Mouse (Mus musculus): ENCODE measurements around the gene Ppp1r13l.

Gene Ppp1r13l

GRCm38 (mm10) chr7:19337122-19337521 is 22.4 kb upstream of the Ppp1r13l start:
- in situ Hi-C loops (cut with MboI, MseI) = no loop called here

DNA sequence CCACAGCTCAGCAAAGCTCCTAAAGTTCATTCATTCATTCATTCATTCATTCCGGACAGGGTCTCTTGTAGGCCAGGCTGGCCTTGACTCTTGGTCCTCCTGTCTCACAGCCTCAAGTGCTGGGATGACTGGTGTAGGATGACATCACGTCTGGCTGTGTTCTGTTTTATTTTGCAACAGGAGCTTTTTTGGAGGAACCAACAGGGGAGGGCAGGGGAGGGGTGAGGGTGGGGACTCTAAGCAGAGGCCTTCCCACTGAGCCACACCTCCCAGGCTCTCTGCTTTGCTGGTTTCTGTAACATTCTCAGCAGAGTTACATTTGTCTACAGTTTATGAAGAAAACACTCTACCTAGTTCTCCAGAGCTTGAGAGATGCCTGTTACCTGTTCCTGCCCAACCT is 21.5 kb upstream of the Ppp1r13l start:
- in situ Hi-C loops (cut with MboI, MseI) = no loop called here

DNA sequence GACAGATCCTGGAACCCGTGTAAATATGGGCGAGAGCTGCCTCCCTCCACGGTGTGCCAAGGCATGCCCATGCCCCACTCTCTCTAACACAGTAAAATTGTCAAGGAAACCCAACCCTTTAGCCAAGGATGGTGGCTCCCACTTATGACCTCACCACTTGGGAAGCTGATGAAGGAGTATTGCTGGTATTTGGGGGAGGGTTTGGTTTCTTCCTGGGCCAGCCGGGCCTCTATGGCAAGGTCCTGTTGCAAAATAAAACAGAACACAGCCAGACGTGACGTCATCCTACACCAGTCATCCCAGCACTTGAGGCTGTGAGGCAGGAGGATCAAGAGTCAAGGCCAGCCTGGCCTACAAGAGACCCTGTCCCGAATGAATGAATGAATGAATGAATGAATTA is 21.0 kb upstream of the Ppp1r13l start:
- in situ Hi-C loops (cut with MboI, MseI) = no loop called here

- in situ Hi-C loops (cut with MboI, MseI) = loop anchor here (5.0 kb wide), 1 partner anchor 34 kb away; no protein-coding TSS in a partner anchor
Measured at GRCm38 (mm10) chr7:19341250-19341649, 18.3 kb upstream of the Ppp1r13l start.

DNA sequence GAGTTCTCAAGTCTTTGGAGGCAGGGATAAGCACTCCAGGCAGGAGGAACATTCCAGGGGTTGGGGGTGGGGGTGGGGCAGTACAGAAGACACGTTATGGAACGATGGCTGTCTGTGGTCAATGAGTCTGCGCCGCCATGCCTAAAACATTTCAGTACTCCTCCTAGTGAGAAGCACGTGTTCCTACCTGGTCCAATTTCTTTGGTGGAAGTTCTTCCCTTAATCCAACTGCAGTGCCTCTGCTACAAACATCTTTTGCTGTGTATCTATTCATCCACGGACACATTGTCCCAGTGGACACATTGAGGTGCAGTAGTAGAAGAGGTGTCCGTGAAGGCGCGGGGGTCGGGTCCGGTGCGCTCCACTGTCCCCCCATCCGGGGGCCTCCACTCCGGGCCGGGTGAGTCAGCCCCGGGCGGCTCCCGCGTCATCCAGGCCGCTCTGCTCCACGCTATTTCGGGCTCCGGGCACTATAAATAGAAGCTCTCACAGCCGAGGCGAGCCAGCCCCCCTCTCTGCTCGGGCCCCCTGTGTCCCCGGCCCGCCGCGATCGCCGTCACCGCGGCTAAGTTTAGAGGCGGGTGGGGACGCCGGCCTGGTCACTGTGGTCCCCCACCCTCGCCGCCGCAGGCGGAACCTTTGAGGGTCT is 17.7 kb upstream of the Ppp1r13l start:
- in situ Hi-C loops (cut with MboI, MseI) = loop anchor here (5.0 kb wide), 1 partner anchor 35 kb away; no protein-coding TSS in a partner anchor

DNA sequence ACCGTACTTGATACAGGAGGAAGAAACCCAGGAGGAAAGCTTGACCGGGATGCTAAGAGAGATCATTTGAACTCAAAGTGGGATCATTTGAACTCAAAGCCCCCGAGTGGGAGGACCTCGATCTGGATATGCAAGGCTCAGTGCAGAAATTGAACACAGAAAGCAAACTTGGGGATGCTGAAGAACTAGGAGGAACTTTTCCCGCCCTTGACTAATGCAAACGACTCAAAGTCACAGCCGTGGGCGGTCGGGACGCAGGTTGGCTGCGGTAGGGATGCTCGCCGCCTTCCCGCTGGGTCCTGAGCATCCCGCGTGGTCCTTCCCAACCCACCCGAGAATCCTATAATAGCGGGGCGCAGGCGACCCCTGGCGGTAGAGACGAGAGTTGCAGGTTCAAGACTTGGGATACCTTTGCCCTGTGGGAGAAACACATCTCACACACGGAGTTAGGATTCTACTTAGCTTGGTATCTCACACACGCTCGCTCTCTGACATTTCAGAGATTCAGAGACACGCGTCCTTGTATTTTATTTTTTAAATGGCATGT is 17.0 kb upstream of the Ppp1r13l start:
- in situ Hi-C loops (cut with MboI, MseI) = loop anchor here (5.0 kb wide), 1 partner anchor 35 kb away; no protein-coding TSS in a partner anchor

DNA sequence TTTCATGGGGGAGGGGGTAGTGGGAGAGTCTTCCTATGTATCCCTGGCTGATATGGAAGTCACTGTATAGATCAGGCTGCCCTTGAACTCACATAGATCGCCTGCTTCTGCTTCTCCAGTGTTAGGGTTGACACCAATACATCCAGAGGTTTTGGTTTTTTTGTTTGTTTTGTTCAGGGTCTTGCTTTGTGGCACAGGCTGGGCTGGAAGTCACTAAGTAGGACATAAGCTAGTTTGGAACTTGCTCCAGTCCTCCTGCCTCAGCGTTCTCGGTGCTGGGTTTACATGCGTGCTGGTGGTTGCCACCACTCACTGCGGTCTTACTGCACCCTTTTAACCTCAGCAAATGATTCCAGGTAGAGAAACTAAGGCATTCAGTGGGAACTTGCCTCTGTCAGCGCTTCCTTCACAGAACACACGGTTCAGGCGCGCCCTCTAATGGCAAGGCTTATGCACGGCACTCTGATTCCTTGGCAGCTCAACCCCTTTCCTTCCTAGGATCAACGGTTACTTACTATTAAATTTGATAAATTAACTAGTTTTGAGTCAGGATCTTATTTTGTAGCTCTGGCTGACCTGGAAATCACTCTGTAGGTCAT is 16.2 kb upstream of the Ppp1r13l start:
- in situ Hi-C loops (cut with MboI, MseI) = loop anchor here (5.0 kb wide), 1 partner anchor 36 kb away; no protein-coding TSS in a partner anchor

DNA sequence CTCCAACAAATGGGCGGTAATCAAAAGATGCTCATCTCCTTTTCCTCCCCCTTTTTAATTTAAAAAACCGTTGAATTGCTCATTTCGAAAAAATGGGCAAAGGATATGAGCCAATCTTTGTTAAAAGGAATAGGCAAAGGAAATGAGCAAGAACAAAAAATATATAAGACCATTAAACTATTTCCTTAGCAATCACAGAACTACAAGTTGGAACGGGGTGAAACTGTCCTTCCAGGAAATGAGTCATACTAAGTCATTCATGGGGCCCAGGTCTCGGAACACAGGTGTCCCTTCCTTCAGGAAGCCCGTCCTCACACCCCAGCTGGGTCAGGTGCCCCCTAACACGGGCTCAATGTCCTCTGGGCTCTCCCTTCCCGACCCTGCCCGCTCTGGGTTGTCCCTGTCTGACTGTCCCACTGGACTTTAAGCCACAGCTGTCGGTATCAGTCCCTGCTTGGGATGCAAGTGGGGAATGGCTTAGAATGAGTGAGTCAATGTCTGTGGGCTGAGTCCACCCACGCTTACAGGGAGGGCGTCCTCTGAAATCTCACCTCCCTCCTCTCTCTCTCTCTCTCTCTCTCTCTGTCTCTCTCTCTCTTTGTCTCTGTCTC is 15.2 kb upstream of the Ppp1r13l start, which contains the start of gene Ercc1:
Gene Ercc1 (plus strand): TSS at position 542 of the 611 bp plus-strand sequence.
- in situ Hi-C loops (cut with MboI, MseI) = loop anchor here (5.0 kb wide), 1 partner anchor 37 kb away; no protein-coding TSS in a partner anchor

- in situ Hi-C loops (cut with MboI, MseI) = loop anchor here (5.0 kb wide), 1 partner anchor 38 kb away; no protein-coding TSS in a partner anchor
Measured at GRCm38 (mm10) chr7:19344938-19345471, 14.5 kb upstream of the Ppp1r13l start.

- in situ Hi-C loops (cut with MboI, MseI) = no loop called here
Measured at GRCm38 (mm10) chr7:19349188-19349915, 10.2 kb upstream of the Ppp1r13l start.

GRCm38 (mm10) chr7:19350221-19350620 is 9.3 kb upstream of the Ppp1r13l start:
- in situ Hi-C loops (cut with MboI, MseI) = no loop called here

GRCm38 (mm10) chr7:19354991-19355390 is 4.6 kb upstream of the Ppp1r13l start:
- in situ Hi-C loops (cut with MboI, MseI) = no loop called here

DNA sequence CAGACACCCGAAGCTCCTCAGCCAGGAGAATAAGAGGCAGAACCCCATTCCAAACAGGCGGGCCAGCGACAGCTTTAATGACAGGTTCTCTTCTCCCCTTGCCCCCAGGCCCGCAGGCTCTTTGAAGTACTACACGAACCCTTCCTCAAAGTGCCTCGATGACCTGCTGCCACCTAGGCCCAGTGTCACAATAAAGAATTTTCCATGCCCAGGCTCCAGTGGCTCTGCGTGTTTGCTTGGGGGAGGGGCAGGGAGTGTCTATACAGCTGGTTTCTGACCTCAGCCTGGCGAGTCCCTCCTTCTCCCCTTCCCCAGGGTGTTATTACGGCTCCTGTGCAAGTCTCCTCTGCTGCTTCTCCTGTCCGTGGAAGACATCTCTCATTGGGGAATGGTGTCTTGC is 3.2 kb upstream of the Ppp1r13l start:
- in situ Hi-C loops (cut with MboI, MseI) = no loop called here

GRCm38 (mm10) chr7:19357381-19358375 is 1.9 kb upstream of the Ppp1r13l start:
- in situ Hi-C loops (cut with MboI, MseI) = no loop called here

- in situ Hi-C loops (cut with MboI, MseI) = no loop called here
Measured at GRCm38 (mm10) chr7:19358634-19359033, 915 bp upstream of the Ppp1r13l start.

GRCm38 (mm10) chr7:19359892-19360641 is 518 bp downstream of the Ppp1r13l start:
- in situ Hi-C loops (cut with MboI, MseI) = no loop called here

DNA sequence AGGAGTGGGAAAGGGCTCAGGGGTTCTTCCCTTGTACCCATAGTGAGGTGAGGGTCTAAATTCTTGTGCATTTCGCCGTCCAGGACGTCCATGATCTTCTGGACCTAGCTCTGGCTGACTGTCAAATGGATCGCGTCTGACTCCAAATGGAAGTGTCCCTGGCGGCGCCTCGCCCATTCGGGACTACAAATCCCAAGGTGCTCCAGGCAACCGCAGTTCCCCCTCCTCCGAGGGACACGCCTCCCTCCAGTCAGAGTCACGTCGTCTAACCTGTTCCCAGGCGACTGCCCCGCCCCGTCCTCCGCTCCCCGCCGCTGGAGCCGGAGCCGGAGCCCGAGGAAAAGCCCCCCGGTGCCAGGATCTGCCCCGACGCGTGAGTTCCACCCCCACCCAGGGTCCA is 1.4 kb downstream of the Ppp1r13l start:
- in situ Hi-C loops (cut with MboI, MseI) = no loop called here

DNA sequence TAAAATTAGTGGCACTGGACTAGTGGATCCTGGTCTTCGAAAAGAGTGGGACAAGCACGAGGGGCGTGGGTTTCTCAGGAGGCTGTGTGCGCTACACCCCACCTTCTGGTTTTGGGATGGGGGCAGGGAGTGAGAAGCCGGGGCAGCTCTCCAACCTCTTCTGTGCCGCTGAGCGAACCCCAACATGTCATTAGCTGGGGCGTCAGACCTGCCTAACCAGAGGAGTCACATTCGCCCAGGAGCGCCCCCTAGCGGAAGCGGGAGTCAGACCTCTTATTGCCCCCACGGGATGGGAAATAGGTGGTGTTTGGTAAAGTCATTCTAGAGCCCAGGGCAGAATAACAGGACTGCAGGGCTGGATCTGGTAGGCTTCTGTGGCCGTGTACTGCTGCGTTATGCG is 2.2 kb downstream of the Ppp1r13l start:
- in situ Hi-C loops (cut with MboI, MseI) = no loop called here

GRCm38 (mm10) chr7:19362276-19362675 is 2.7 kb downstream of the Ppp1r13l start:
- in situ Hi-C loops (cut with MboI, MseI) = no loop called here
